Mouse (Mus musculus) spleen, adult 2 months (tissue): ENCODE measurements around the gene Pcbp4.

Experiments
- CTCF ChIP-seq: fragments of 200-500 bp; IDR thresholded peaks from 2 replicates; pipeline ENCODE4 v1.5.1; 2011; ENCODE audit warnings: mild to moderate bottlenecking, inconsistent platforms; ENCODE audit not compliant: insufficient read depth, insufficient read length, insufficient replicate concordance; ENCODE audit errors: extremely low read depth
- POLR2A ChIP-seq: fragments of 200-500 bp; IDR thresholded peaks from 2 replicates; pipeline ENCODE4 v1.6.1; 2011; ENCODE audit warnings: low read depth, low read length, inconsistent platforms

GRCm38 (mm10) chr9:106464751-106465541 is 11.9 kb downstream of the Pcbp4 start:
- TF ChIP-seq POLR2A (no peak), CTCF (no peak)
